Mouse (Mus musculus): ENCODE measurements around the gene Bckdk. TPM values are rescaled to one million over a fixed set of nuclear protein-coding genes. Genes with fewer than 3 reads are reported as not detected.
A peak's percentile ranks its signal among the peaks of the same experiment; 100 is the strongest.

The Bckdk gene
- total RNA-seq (2014; rRNA removed) (8.2 and 12.0 TPM in 2 replicates), polyA plus RNA-seq (2012; rRNA removed) (17.5 and 19.8 TPM in 2 replicates)

- TF ChIP-seq CTCF (IDR thresholded peaks at IDR 0.05; ENCODE audit: low read depth, low read length) = 0 out of 2 replicates have a peak, but pooled peaks have one; percentile 10
- TF ChIP-seq POLR2A (IDR thresholded peaks at IDR 0.05; ENCODE audit: extremely low read depth, insufficient read depth, low read length) = peak; percentile 78
- H3K4me3 ChIP-seq (ENCODE audit: insufficient read depth, low read depth, low read length) = peak within 1 kb of the TSS; percentile 97
- H3K79me2 ChIP-seq (ENCODE audit: control insufficient read depth, insufficient read depth, low read length) = peaks cover 3% of the 10 kb centered on the region; the same call in 1 of the 2 replicates
- H3K4me1 ChIP-seq (ENCODE audit: control insufficient read depth, insufficient read depth, low read length) = peaks cover 13% of the 10 kb centered on the region
- peaks cover 12% of the 10 kb centered on the region for H3K36me3 ChIP-seq (ENCODE audit: control insufficient read depth, insufficient read depth, low read length)
- WGBS = 7% methylated on average over 38 of the region's 38 CpGs
- H3K27ac ChIP-seq (replicated peaks; ENCODE audit: insufficient read depth, low read depth, low read length) = peak within 1 kb of the TSS; percentile 61
- DNase-seq (ENCODE audit: extremely low read depth, low read depth, low spot score) = peak; percentile 65
- no peaks in the 10 kb centered on the region for H3K27me3 ChIP-seq (ENCODE audit: control insufficient read depth, insufficient read depth, low read length)
- peak within 1 kb of the TSS; percentile 98 for H3K9ac ChIP-seq (ENCODE audit: low read depth, low read length)
Observed at GRCm38 (mm10) chr7:127903971-127904796, at the start of gene Bckdk. TSS of gene Bckdk (plus strand) at chr7:127904082.

GRCm38 (mm10) chr7:127858258-127858657 is 45.6 kb upstream of the Bckdk start:
- WGBS = 87% methylated on average over 6 of the region's 6 CpGs
- H3K4me3 ChIP-seq (ENCODE audit: insufficient read depth, low read depth, low read length) = no peak overlapping the region
- no peaks in the 10 kb centered on the region for H3K4me1 ChIP-seq (ENCODE audit: control insufficient read depth, insufficient read depth, low read length)
- TF ChIP-seq CTCF (IDR thresholded peaks at IDR 0.05; ENCODE audit: low read depth, low read length) (no peak), POLR2A (IDR thresholded peaks at IDR 0.05; ENCODE audit: extremely low read depth, insufficient read depth, low read length) (no peak)
- H3K27ac ChIP-seq (replicated peaks; ENCODE audit: insufficient read depth, low read depth, low read length) = no peak overlapping the region
- DNase-seq (ENCODE audit: extremely low read depth, low read depth, low spot score) = no peak
- H3K36me3 ChIP-seq (ENCODE audit: control insufficient read depth, insufficient read depth, low read length) = no peaks in the 10 kb centered on the region
- H3K79me2 ChIP-seq (ENCODE audit: control insufficient read depth, insufficient read depth, low read length) = no peaks in the 10 kb centered on the region
- H3K9ac ChIP-seq (ENCODE audit: low read depth, low read length) = no peak overlapping the region
- no peaks in the 10 kb centered on the region for H3K27me3 ChIP-seq (ENCODE audit: control insufficient read depth, insufficient read depth, low read length)

- WGBS = 94% methylated on average over 12 of the region's 12 CpGs
- TF ChIP-seq POLR2A (IDR thresholded peaks at IDR 0.05; ENCODE audit: extremely low read depth, insufficient read depth, low read length) (no peak), CTCF (IDR thresholded peaks at IDR 0.05; ENCODE audit: low read depth, low read length) (no peak)
- no peaks in the 10 kb centered on the region for H3K4me1 ChIP-seq (ENCODE audit: control insufficient read depth, insufficient read depth, low read length)
- no peaks in the 10 kb centered on the region for H3K27me3 ChIP-seq (ENCODE audit: control insufficient read depth, insufficient read depth, low read length)
- no peak overlapping the region for H3K9ac ChIP-seq (ENCODE audit: low read depth, low read length)
- no peak overlapping the region for H3K27ac ChIP-seq (replicated peaks; ENCODE audit: insufficient read depth, low read depth, low read length)
- H3K4me3 ChIP-seq (ENCODE audit: insufficient read depth, low read depth, low read length) = no peak overlapping the region
- peaks cover 5% of the 10 kb centered on the region; the same call in 1 of the 2 replicates for H3K36me3 ChIP-seq (ENCODE audit: control insufficient read depth, insufficient read depth, low read length)
- no peak for DNase-seq (ENCODE audit: extremely low read depth, low read depth, low spot score)
- H3K79me2 ChIP-seq (ENCODE audit: control insufficient read depth, insufficient read depth, low read length) = no peaks in the 10 kb centered on the region
Observed at GRCm38 (mm10) chr7:127866434-127866833, 37.4 kb upstream of the Bckdk start.

GRCm38 (mm10) chr7:127867641-127868040 is 36.2 kb upstream of the Bckdk start:
- H3K27ac ChIP-seq (replicated peaks; ENCODE audit: insufficient read depth, low read depth, low read length) = no peak overlapping the region
- TF ChIP-seq POLR2A (IDR thresholded peaks at IDR 0.05; ENCODE audit: extremely low read depth, insufficient read depth, low read length) (no peak), CTCF (IDR thresholded peaks at IDR 0.05; ENCODE audit: low read depth, low read length) (no peak)
- no peak overlapping the region for H3K9ac ChIP-seq (ENCODE audit: low read depth, low read length)
- H3K4me1 ChIP-seq (ENCODE audit: control insufficient read depth, insufficient read depth, low read length) = no peaks in the 10 kb centered on the region
- H3K36me3 ChIP-seq (ENCODE audit: control insufficient read depth, insufficient read depth, low read length) = peaks cover 5% of the 10 kb centered on the region; the same call in 1 of the 2 replicates
- H3K4me3 ChIP-seq (ENCODE audit: insufficient read depth, low read depth, low read length) = no peak overlapping the region
- H3K79me2 ChIP-seq (ENCODE audit: control insufficient read depth, insufficient read depth, low read length) = no peaks in the 10 kb centered on the region
- no peaks in the 10 kb centered on the region for H3K27me3 ChIP-seq (ENCODE audit: control insufficient read depth, insufficient read depth, low read length)
- WGBS = 95% methylated on average over 18 of the region's 18 CpGs
- DNase-seq (ENCODE audit: extremely low read depth, low read depth, low spot score) = no peak

GRCm38 (mm10) chr7:127869149-127869810 is 34.6 kb upstream of the Bckdk start:
- Histone ChIP-seq H3K9ac (ENCODE audit: low read depth, low read length) (no peak overlapping the region), H3K27ac (replicated peaks; ENCODE audit: insufficient read depth, low read depth, low read length) (no peak overlapping the region), H3K79me2 (ENCODE audit: control insufficient read depth, insufficient read depth, low read length) (no peaks in the 10 kb centered on the region), H3K4me3 (ENCODE audit: insufficient read depth, low read depth, low read length) (no peak overlapping the region), H3K4me1 (ENCODE audit: control insufficient read depth, insufficient read depth, low read length) (no peaks in the 10 kb centered on the region), H3K36me3 (ENCODE audit: control insufficient read depth, insufficient read depth, low read length) (peaks cover 5% of the 10 kb centered on the region; the same call in 1 of the 2 replicates), H3K27me3 (ENCODE audit: control insufficient read depth, insufficient read depth, low read length) (no peaks in the 10 kb centered on the region)
- 86% methylated on average over 3 of the region's 3 CpGs for WGBS
- no peak for TF ChIP-seq CTCF (IDR thresholded peaks at IDR 0.05; ENCODE audit: low read depth, low read length)
- no peak for TF ChIP-seq POLR2A (IDR thresholded peaks at IDR 0.05; ENCODE audit: extremely low read depth, insufficient read depth, low read length)
- DNase-seq (ENCODE audit: extremely low read depth, low read depth, low spot score) = no peak
